Mouse (Mus musculus): ENCODE measurements around the gene Syna. TPM values are rescaled to one million over a fixed set of nuclear protein-coding genes. Genes with fewer than 3 reads are reported as not detected.

Gene Syna
- polyA plus RNA-seq, 1 experiment from 2014 or later, result 0.32 TPM

DNA sequence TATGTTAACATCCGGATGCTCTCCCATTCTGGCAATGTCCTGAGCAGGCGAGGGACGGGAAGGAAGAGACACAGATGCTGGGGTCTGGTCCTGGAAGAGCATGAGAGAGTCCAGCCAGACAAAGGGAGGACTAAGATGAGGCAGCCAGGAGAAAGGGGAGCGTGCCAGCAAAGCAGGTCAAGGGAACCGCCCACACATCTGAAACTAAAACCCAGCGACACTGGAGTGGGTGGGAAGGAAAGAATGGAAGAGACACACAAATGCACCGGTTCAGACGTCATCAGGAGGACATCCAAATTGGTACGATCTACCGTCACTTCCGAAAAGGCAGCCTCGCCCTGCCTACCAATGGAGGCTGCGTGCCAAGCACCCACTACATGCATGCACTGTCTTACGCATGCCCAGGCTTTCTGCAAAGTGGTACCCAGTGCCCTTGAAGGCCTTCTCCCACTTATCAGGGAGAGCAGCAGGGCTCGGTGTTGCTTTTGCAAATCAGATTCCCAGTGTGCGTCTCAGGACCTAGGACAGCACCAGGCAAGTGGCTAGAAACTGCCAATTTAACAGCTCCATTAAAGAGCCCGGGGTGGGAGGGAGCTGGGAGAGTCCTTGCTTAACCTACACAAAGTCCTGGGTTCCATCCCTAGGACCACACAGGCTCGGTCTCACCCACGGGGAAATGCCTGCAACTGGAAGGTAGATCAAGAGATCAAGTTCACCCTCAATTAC lies 15.3 kb downstream of the Syna start:
- Histone ChIP-seq H3K36me3 (no peaks in the 10 kb centered on the region), H3K27ac (0 out of 2 replicates have a peak overlapping the region, but pooled peaks have one; percentile 14), H3K4me3 (replicated peaks) (no peak overlapping the region), H3K27me3 (no peaks in the 10 kb centered on the region), H3K9me3 (replicated peaks) (no peaks in the 10 kb centered on the region), H3K4me1 (peaks cover 75% of the 10 kb centered on the region), H3K9ac (no peak overlapping the region), H3K4me2 (no peak overlapping the region)
- 51% methylated on average over 19 of the region's 19 CpGs for WGBS
- ATAC-seq (replicated peaks; ENCODE audit: low FRiP score), result no peak

DNA sequence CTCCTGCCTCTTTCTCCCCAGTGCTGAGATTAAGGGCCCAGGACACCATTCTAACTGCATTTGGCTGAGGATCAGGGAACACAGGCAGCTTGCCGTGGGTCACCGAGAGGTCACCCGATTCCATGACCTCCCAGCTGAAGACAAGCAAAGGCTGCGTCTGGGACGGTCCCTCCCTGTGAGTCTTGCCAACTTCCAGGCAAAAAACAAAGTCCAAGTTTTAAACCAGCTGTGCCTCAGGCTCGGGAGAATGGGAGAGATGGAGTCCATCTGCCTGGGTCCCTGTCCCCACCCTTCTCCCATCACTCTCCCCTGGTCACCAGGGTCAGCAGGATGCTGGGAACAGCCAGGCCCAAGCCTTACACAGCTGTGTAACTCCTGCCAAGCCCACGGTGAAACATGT lies 18.3 kb downstream of the Syna start:
- no peak overlapping the region for H3K4me3 ChIP-seq (replicated peaks)
- no peak overlapping the region for H3K9ac ChIP-seq
- H3K36me3 ChIP-seq, result peaks cover 11% of the 10 kb centered on the region
- no peak overlapping the region; the same call in 1 of the 2 replicates for H3K4me2 ChIP-seq
- peak overlapping the region; percentile 91 for H3K27ac ChIP-seq
- peak; percentile 48 for ATAC-seq (replicated peaks; ENCODE audit: low FRiP score)
- H3K27me3 ChIP-seq, result no peaks in the 10 kb centered on the region
- WGBS, result 25% methylated on average over 7 of the region's 7 CpGs
- H3K9me3 ChIP-seq (replicated peaks), result no peaks in the 10 kb centered on the region
- peaks cover 61% of the 10 kb centered on the region for H3K4me1 ChIP-seq

DNA sequence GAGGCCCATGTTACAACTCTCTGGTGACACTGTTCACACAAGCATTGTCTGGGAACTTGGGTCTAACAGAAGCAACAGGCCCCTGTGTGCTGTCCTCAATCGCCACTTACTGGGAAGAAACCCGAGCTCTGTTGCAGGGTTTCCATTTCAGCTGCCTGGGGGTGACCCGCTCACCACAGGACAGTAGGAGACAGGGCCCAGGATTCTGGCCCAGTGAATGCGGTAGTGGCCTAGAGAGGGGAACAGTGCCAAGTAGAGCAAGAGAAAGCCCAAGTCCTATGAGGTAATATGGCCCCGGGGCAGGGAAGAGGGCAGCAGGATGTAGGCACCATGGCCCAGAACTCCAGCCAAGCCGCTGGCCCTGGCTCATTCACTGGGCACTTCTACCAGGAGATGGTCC lies 19.1 kb downstream of the Syna start:
- Histone ChIP-seq H3K4me3 (replicated peaks) (no peak overlapping the region), H3K9me3 (replicated peaks) (no peaks in the 10 kb centered on the region), H3K4me2 (no peak overlapping the region), H3K36me3 (peaks cover 11% of the 10 kb centered on the region), H3K27me3 (no peaks in the 10 kb centered on the region), H3K9ac (no peak overlapping the region), H3K4me1 (peaks cover 54% of the 10 kb centered on the region), H3K27ac (peak overlapping the region; percentile 91)
- WGBS, result 68% methylated on average over 6 of the region's 6 CpGs
- ATAC-seq (replicated peaks; ENCODE audit: low FRiP score), result no peak

DNA sequence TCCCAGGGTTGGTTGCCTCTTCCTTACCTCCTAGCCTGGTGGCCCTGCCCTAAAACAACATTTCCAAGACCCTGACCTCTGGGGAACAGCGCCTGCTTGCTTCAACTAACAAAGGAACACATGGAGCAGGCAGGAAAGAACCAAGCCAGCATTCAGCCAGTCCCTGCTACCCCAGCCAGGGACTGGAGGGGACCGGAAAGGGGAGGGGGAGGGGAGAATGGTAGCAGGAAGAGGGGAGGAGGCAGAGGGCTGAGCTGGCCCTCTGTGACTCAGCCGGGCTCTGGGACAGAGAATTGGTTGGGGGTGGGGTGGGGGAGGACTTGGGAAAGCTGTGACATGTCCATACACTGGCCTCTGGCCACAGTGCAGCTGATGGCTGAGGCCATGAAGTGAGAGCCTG lies 20.1 kb downstream of the Syna start:
- 5% methylated on average over 3 of the region's 3 CpGs for WGBS
- H3K9me3 ChIP-seq (replicated peaks), result no peaks in the 10 kb centered on the region

DNA sequence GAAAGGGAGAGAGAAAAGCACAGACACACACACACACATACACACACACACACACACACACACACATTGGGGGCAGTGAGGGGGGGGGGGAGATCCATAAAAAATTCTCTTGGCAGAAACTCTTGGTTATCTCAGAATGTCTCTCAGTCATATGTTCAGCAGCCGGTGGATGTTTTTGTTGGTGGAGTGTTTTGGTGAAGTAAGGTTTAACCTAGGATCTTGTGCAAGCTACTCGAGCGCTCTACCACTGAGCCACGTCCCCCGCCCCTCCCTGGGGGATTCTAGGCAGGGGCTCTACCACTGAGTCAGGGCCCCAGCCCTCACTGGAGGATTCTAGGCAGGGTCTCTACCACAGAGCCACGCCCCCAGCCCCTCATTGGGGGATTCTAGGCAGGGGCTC lies 23.9 kb downstream of the Syna start:
- H3K9ac ChIP-seq, result no peak overlapping the region

More for the DNA sequence above, 20.1 kb downstream of the Syna start:
- 0 out of 2 replicates have a peak overlapping the region, but pooled peaks have one; percentile 1 for H3K9ac ChIP-seq
- H3K27ac ChIP-seq, result peak overlapping the region; percentile 91
- H3K4me1 ChIP-seq, result peaks cover 49% of the 10 kb centered on the region
- H3K27me3 ChIP-seq, result no peaks in the 10 kb centered on the region
- H3K4me2 ChIP-seq, result 0 out of 2 replicates have a peak overlapping the region, but pooled peaks have one; percentile 16
- no peak overlapping the region for H3K4me3 ChIP-seq (replicated peaks)
- H3K36me3 ChIP-seq, result peaks cover 19% of the 10 kb centered on the region
- peak; percentile 89 for ATAC-seq (replicated peaks; ENCODE audit: low FRiP score)

DNA sequence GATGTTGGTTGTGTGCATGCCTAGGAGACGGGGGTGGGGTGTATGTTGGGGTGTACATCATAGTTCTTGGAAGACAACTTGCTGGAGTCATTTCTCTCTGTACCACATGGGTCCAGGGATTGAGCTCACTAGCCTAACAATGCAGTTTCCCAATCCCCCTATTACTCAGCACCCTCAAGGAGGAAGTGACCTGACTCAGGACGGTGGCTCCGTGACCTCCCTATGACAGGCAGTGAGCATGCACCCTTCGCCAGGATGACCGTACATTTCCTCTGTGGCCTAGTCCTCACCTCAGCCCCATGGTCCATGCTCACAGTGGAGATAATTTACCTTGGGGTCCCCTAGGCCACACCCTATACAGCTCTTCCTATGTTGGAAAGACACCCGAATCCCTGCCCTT lies 27.6 kb downstream of the Syna start:
- H3K4me2 ChIP-seq, result no peak overlapping the region
- H3K4me1 ChIP-seq, result 0 out of 2 replicates have a peak, but pooled peaks cover 3% of the 10 kb centered on the region
- no peak overlapping the region for H3K4me3 ChIP-seq (replicated peaks)
- no peaks in the 10 kb centered on the region for H3K9me3 ChIP-seq (replicated peaks)
- 92% methylated on average over 6 of the region's 6 CpGs for WGBS
- no peak for ATAC-seq (replicated peaks; ENCODE audit: low FRiP score)
- H3K36me3 ChIP-seq, result peaks cover 48% of the 10 kb centered on the region
- no peaks in the 10 kb centered on the region for H3K27me3 ChIP-seq
- no peak overlapping the region for H3K27ac ChIP-seq
- H3K9ac ChIP-seq, result no peak overlapping the region

More for the DNA sequence above, 23.9 kb downstream of the Syna start:
- Histone ChIP-seq H3K36me3 (peaks cover 52% of the 10 kb centered on the region), H3K9me3 (replicated peaks) (no peaks in the 10 kb centered on the region), H3K4me2 (no peak overlapping the region), H3K27ac (no peak overlapping the region), H3K4me3 (replicated peaks) (no peak overlapping the region), H3K27me3 (no peaks in the 10 kb centered on the region), H3K4me1 (peaks cover 20% of the 10 kb centered on the region)
- 81% methylated on average over 6 of the region's 6 CpGs for WGBS
- ATAC-seq (replicated peaks; ENCODE audit: low FRiP score), result no peak

DNA sequence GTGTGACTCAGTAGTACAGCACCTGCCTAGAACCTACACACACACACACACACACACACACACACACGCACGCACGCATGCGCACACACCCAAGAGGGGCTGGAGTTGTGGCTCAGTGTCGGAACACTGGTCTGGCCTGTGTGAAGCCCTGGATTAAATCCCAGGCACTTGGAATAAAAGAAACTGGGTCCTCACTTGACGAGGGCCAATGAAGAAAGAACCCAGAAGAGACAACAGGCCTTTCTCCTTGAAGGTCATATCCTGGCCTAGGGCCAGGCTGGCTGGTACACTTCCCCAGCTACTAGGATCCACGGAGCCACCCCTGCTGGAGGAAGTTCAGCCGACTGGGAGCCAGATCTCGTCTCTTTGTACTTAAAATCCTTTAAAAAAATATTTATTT lies 28.4 kb downstream of the Syna start:
- H3K4me1 ChIP-seq, result 0 out of 2 replicates have a peak, but pooled peaks cover 3% of the 10 kb centered on the region
- H3K9me3 ChIP-seq (replicated peaks), result no peaks in the 10 kb centered on the region
- H3K4me2 ChIP-seq, result no peak overlapping the region
- no peak overlapping the region for H3K27ac ChIP-seq
- 83% methylated on average over 9 of the region's 9 CpGs for WGBS
- H3K9ac ChIP-seq, result no peak overlapping the region
- no peak overlapping the region for H3K4me3 ChIP-seq (replicated peaks)
- no peaks in the 10 kb centered on the region for H3K27me3 ChIP-seq
- no peak for ATAC-seq (replicated peaks; ENCODE audit: low FRiP score)
- peaks cover 45% of the 10 kb centered on the region for H3K36me3 ChIP-seq

DNA sequence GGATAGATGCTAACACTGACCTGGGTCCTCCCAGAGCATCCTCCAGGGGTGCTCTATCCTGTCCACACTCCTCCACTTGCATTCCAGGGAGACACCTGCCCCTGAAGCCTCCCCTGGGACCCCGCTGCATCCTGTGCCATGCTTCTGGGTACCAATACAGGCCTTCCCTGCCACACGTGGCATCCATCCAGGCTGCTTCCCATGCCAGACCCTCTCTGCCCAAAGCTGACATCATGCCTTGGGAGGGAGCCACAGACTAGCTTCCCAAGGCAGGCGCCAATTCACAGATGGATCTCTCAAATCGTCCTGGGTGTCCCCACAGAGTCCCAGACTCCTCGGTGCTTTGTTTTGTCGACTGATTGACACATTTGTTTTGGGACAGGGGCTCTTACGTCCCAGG lies 29.1 kb downstream of the Syna start:
- Histone ChIP-seq H3K9ac (no peak overlapping the region), H3K36me3 (peaks cover 50% of the 10 kb centered on the region), H3K4me2 (no peak overlapping the region), H3K9me3 (replicated peaks) (no peaks in the 10 kb centered on the region), H3K4me1 (0 out of 2 replicates have a peak, but pooled peaks cover 3% of the 10 kb centered on the region), H3K27ac (no peak overlapping the region), H3K27me3 (no peaks in the 10 kb centered on the region), H3K4me3 (replicated peaks) (no peak overlapping the region)
- ATAC-seq (replicated peaks; ENCODE audit: low FRiP score), result no peak
- 72% methylated on average over 7 of the region's 7 CpGs for WGBS

DNA sequence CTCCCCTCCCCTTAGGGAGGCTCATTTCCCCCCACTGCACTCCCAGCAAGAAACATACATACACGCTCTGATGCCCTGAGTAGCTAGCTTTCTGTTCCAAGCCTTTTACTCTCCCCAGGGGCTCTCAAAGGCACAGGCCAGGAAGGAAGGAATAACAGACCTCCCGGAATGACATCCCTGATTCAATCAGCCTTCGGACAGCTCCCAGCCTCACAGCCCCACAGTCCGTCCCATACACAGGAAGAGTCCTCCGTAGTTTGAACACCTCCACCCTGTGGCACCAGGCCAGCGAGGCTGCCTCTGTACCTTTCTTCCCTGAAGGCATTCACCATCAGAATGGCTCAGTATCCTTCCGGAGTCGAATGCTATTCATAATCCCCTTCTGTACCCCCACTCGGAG lies 31.5 kb downstream of the Syna start:
- WGBS, result 44% methylated on average over 9 of the region's 9 CpGs
- H3K27ac ChIP-seq, result no peak overlapping the region
- no peak overlapping the region for H3K9ac ChIP-seq
- no peaks in the 10 kb centered on the region for H3K9me3 ChIP-seq (replicated peaks)
- H3K4me1 ChIP-seq, result 0 out of 2 replicates have a peak, but pooled peaks cover 3% of the 10 kb centered on the region
- H3K4me2 ChIP-seq, result no peak overlapping the region
- ATAC-seq (replicated peaks; ENCODE audit: low FRiP score), result no peak
- no peak overlapping the region for H3K4me3 ChIP-seq (replicated peaks)
- peaks cover 33% of the 10 kb centered on the region for H3K36me3 ChIP-seq
- H3K27me3 ChIP-seq, result no peaks in the 10 kb centered on the region

DNA sequence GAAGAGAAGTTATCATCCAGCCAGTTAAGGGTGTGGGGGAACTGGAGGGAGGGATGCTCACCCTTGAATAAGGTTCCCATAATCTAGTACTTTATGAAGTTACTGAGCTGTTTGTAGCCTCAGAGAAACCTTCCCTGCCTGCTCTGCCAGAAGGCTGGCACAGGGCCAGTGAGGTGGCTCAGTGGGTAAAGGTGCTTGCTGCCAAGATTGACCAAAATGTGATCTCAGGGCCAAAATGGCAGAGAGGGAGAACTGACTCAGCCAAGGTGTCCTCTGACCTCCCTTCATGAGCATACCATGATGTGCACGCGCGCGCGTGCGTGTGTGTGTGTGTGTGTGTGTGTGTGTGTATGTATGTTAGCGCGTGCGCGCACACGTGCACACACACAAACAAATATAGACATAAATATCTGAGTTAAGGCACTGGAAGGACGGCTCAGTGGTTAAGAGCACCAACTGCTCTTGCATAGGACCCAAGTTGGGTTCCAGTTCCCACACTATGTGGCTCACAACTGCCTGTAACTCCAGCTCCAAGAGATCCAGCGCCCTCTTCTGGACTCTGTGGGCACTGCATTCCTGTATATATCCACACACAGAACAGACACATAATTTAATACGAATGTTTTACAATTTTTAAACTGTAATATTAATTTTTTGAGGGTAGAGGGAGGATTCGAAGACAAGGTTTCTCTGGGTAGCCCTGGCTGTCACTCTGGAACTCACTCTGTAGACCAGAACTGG lies 33.8 kb downstream of the Syna start:
- 94% methylated on average over 15 of the region's 15 CpGs for WGBS
- ATAC-seq (replicated peaks; ENCODE audit: low FRiP score), result no peak
- Histone ChIP-seq H3K9me3 (replicated peaks) (no peaks in the 10 kb centered on the region), H3K9ac (no peak overlapping the region), H3K27ac (no peak overlapping the region), H3K4me3 (replicated peaks) (no peak overlapping the region), H3K4me1 (0 out of 2 replicates have a peak, but pooled peaks cover 3% of the 10 kb centered on the region), H3K4me2 (no peak overlapping the region), H3K27me3 (no peaks in the 10 kb centered on the region), H3K36me3 (peaks cover 37% of the 10 kb centered on the region)

DNA sequence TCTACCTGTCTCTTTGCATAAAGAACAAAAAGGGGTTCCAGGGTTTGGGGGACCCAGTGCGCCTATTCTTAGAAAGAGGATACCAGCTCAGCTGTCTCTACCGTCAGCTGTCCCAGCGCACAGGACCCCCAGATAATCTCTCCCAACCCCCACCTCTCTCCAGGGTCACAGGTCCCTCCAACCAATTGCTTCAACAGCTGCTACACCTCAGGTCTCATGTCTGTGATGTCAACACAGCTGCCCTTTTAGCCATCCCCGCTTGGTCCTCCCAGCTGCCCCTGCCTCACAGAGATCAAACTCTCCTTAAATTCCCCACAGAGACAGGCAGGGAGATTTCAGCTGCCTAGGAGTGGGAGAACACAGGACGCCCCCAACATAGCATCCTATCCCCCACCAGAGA lies 36.2 kb downstream of the Syna start:
- no peak for ATAC-seq (replicated peaks; ENCODE audit: low FRiP score)
- 62% methylated on average over 5 of the region's 5 CpGs for WGBS
- Histone ChIP-seq H3K4me2 (no peak overlapping the region), H3K27ac (no peak overlapping the region), H3K9ac (no peak overlapping the region), H3K36me3 (peaks cover 49% of the 10 kb centered on the region), H3K9me3 (replicated peaks) (no peaks in the 10 kb centered on the region), H3K4me3 (replicated peaks) (no peak overlapping the region), H3K27me3 (no peaks in the 10 kb centered on the region), H3K4me1 (0 out of 2 replicates have a peak, but pooled peaks cover 1% of the 10 kb centered on the region)

DNA sequence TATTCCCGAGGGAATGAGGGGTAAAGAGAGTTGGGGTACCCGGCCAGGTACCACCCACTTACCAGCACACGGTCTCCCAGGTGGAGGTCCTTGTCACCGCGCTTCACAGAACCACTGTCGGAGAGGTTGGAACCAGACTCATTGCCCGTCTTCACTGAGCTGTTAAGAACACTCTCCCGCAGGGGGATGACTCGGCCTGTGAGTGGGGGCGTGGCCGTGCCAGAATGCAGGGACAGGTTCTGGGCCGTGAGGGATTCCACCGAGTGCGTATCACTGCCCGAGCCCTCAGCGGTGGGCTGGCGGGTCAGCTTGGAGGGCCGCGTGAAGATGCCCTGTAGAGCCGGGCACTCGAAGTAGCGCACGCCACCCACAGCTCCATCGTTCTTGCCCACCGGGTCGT lies 37.4 kb downstream of the Syna start:
- WGBS, result 93% methylated on average over 26 of the region's 26 CpGs
- Histone ChIP-seq H3K36me3 (peaks cover 54% of the 10 kb centered on the region), H3K27me3 (no peaks in the 10 kb centered on the region), H3K4me3 (replicated peaks) (no peak overlapping the region), H3K4me2 (no peak overlapping the region), H3K27ac (no peak overlapping the region), H3K9ac (no peak overlapping the region), H3K4me1 (no peaks in the 10 kb centered on the region), H3K9me3 (replicated peaks) (no peaks in the 10 kb centered on the region)
- ATAC-seq (replicated peaks; ENCODE audit: low FRiP score), result no peak
